Mouse (Mus musculus): Measurements from ENCODE around the gene H2-K1. TPM values are rescaled to one million over a fixed set of nuclear protein-coding genes. Genes with fewer than 3 reads are reported as not detected.
"Not testable (repeated sequence)": the region's sequence is repeated elsewhere in the genome, so short reads cannot be mapped to it uniquely, and the experiment has no call there.

Gene H2-K1
- polyA plus RNA-seq, 1 experiment, result 98.4 TPM

- no peaks in the 10 kb centered on the region for H3K36me3 ChIP-seq (ENCODE audit: control insufficient read depth, insufficient read depth, low read length, poor library complexity, severe bottlenecking)
- H3K9ac ChIP-seq (ENCODE audit: low read depth, poor library complexity, severe bottlenecking), result peak overlapping the region; percentile 79
- H3K27me3 ChIP-seq (ENCODE audit: control insufficient read depth, insufficient read depth, low read length, poor library complexity, severe bottlenecking), result peaks cover 7% of the 10 kb centered on the region
- H3K4me3 ChIP-seq (ENCODE audit: low read depth, low read length), result peak overlapping the region; percentile 75
- H3K4me1 ChIP-seq (ENCODE audit: control insufficient read depth, insufficient read depth, low read length), result no peaks in the 10 kb centered on the region
- TF ChIP-seq POLR2A (IDR thresholded peaks at IDR 0.05; ENCODE audit: insufficient read depth, low read length) (no peak), EP300 (IDR thresholded peaks at IDR 0.05; ENCODE audit: insufficient read depth, low read depth, low read length) (no peak), CTCF (IDR thresholded peaks at IDR 0.05; ENCODE audit: low read depth, low read length) (no peak)
- H3K9me3 ChIP-seq (replicated peaks; ENCODE audit: control insufficient read depth, insufficient read depth, low read length, poor library complexity, severe bottlenecking), result 0 out of 2 replicates have a peak, but pooled peaks cover 2% of the 10 kb centered on the region
- no peak overlapping the region for H3K27ac ChIP-seq (ENCODE audit: insufficient read depth, low read length)
Observed at GRCm38 (mm10) chr17:33999341-34000149, 602 bp downstream of the H2-K1 start.

GRCm38 (mm10) chr17:33998697-33999096 lies 1.4 kb downstream of the H2-K1 start:
- not testable (repeated sequence) for H3K4me1 ChIP-seq (ENCODE audit: control insufficient read depth, insufficient read depth, low read length); H3K27me3 ChIP-seq (ENCODE audit: control insufficient read depth, insufficient read depth, low read length, poor library complexity, severe bottlenecking); H3K9me3 ChIP-seq (replicated peaks; ENCODE audit: control insufficient read depth, insufficient read depth, low read length, poor library complexity, severe bottlenecking); H3K9ac ChIP-seq (ENCODE audit: low read depth, poor library complexity, severe bottlenecking); H3K4me3 ChIP-seq (ENCODE audit: low read depth, low read length); H3K36me3 ChIP-seq (ENCODE audit: control insufficient read depth, insufficient read depth, low read length, poor library complexity, severe bottlenecking); H3K27ac ChIP-seq (ENCODE audit: insufficient read depth, low read length)

GRCm38 (mm10) chr17:33997025-33997424 lies 3.1 kb downstream of the H2-K1 start:
- not testable (repeated sequence) for H3K36me3 ChIP-seq (ENCODE audit: control insufficient read depth, insufficient read depth, low read length, poor library complexity, severe bottlenecking); H3K9me3 ChIP-seq (replicated peaks; ENCODE audit: control insufficient read depth, insufficient read depth, low read length, poor library complexity, severe bottlenecking); H3K27me3 ChIP-seq (ENCODE audit: control insufficient read depth, insufficient read depth, low read length, poor library complexity, severe bottlenecking); H3K4me3 ChIP-seq (ENCODE audit: low read depth, low read length); H3K27ac ChIP-seq (ENCODE audit: insufficient read depth, low read length); H3K9ac ChIP-seq (ENCODE audit: low read depth, poor library complexity, severe bottlenecking); H3K4me1 ChIP-seq (ENCODE audit: control insufficient read depth, insufficient read depth, low read length)

- no peak overlapping the region for H3K9ac ChIP-seq (ENCODE audit: low read depth, poor library complexity, severe bottlenecking)
- H3K9me3 ChIP-seq (replicated peaks; ENCODE audit: control insufficient read depth, insufficient read depth, low read length, poor library complexity, severe bottlenecking), result no peaks in the 10 kb centered on the region
- no peak overlapping the region for H3K27ac ChIP-seq (ENCODE audit: insufficient read depth, low read length)
- no peak for TF ChIP-seq EP300 (IDR thresholded peaks at IDR 0.05; ENCODE audit: insufficient read depth, low read depth, low read length)
- no peak for TF ChIP-seq POLR2A (IDR thresholded peaks at IDR 0.05; ENCODE audit: insufficient read depth, low read length)
- TF ChIP-seq CTCF (IDR thresholded peaks at IDR 0.05; ENCODE audit: low read depth, low read length), result no peak
- H3K4me3 ChIP-seq (ENCODE audit: low read depth, low read length), result no peak overlapping the region
- H3K4me1 ChIP-seq (ENCODE audit: control insufficient read depth, insufficient read depth, low read length), result no peaks in the 10 kb centered on the region
- H3K27me3 ChIP-seq (ENCODE audit: control insufficient read depth, insufficient read depth, low read length, poor library complexity, severe bottlenecking), result peaks cover 7% of the 10 kb centered on the region
- H3K36me3 ChIP-seq (ENCODE audit: control insufficient read depth, insufficient read depth, low read length, poor library complexity, severe bottlenecking), result no peaks in the 10 kb centered on the region
Observed at GRCm38 (mm10) chr17:33995651-33996050, 4.5 kb downstream of the H2-K1 start.

- H3K36me3 ChIP-seq (ENCODE audit: control insufficient read depth, insufficient read depth, low read length, poor library complexity, severe bottlenecking), result no peaks in the 10 kb centered on the region
- peaks cover 7% of the 10 kb centered on the region for H3K27me3 ChIP-seq (ENCODE audit: control insufficient read depth, insufficient read depth, low read length, poor library complexity, severe bottlenecking)
- H3K4me3 ChIP-seq (ENCODE audit: low read depth, low read length), result no peak overlapping the region
- TF ChIP-seq POLR2A (IDR thresholded peaks at IDR 0.05; ENCODE audit: insufficient read depth, low read length) (no peak), EP300 (IDR thresholded peaks at IDR 0.05; ENCODE audit: insufficient read depth, low read depth, low read length) (no peak), CTCF (IDR thresholded peaks at IDR 0.05; ENCODE audit: low read depth, low read length) (no peak)
- H3K9me3 ChIP-seq (replicated peaks; ENCODE audit: control insufficient read depth, insufficient read depth, low read length, poor library complexity, severe bottlenecking), result no peaks in the 10 kb centered on the region
- H3K9ac ChIP-seq (ENCODE audit: low read depth, poor library complexity, severe bottlenecking), result no peak overlapping the region
- no peak overlapping the region for H3K27ac ChIP-seq (ENCODE audit: insufficient read depth, low read length)
- no peaks in the 10 kb centered on the region for H3K4me1 ChIP-seq (ENCODE audit: control insufficient read depth, insufficient read depth, low read length)
Observed at GRCm38 (mm10) chr17:33994959-33995358, 5.2 kb downstream of the H2-K1 start.

- Histone ChIP-seq H3K27me3 (ENCODE audit: control insufficient read depth, insufficient read depth, low read length, poor library complexity, severe bottlenecking) (no peaks in the 10 kb centered on the region), H3K36me3 (ENCODE audit: control insufficient read depth, insufficient read depth, low read length, poor library complexity, severe bottlenecking) (no peaks in the 10 kb centered on the region), H3K4me3 (ENCODE audit: low read depth, low read length) (peak overlapping the region; percentile 21; the same call in 1 of the 2 replicates), H3K4me1 (ENCODE audit: control insufficient read depth, insufficient read depth, low read length) (no peaks in the 10 kb centered on the region), H3K9me3 (replicated peaks; ENCODE audit: control insufficient read depth, insufficient read depth, low read length, poor library complexity, severe bottlenecking) (no peaks in the 10 kb centered on the region), H3K27ac (ENCODE audit: insufficient read depth, low read length) (no peak overlapping the region), H3K9ac (ENCODE audit: low read depth, poor library complexity, severe bottlenecking) (peak overlapping the region; percentile 23; the same call in 1 of the 2 replicates)
- TF ChIP-seq CTCF (IDR thresholded peaks at IDR 0.05; ENCODE audit: low read depth, low read length) (peak; percentile 64), POLR2A (IDR thresholded peaks at IDR 0.05; ENCODE audit: insufficient read depth, low read length) (no peak)
Observed at GRCm38 (mm10) chr17:33991788-33992664, 8.1 kb downstream of the H2-K1 start.
